Mouse (Mus musculus) left cerebral cortex, adult 18-20 months (tissue): ENCODE results near the gene Wdr1. TPM values are rescaled to one million over a fixed set of nuclear protein-coding genes. Genes with fewer than 3 reads are reported as not detected.
"Not testable (repeated sequence)": the region's sequence is repeated elsewhere in the genome, so short reads cannot be mapped to it uniquely, and the experiment has no call there.

Experiments used
- DNase-seq, 2 experiments: peaks; one replicate each; pipeline ENCODE4 v3.0.0; 2021 to 2022; ENCODE audit warnings: low spot score in 2 of 2, mixed read lengths in 1 of 2
- long read RNA-seq, 2 experiments: library from polyadenylated mRNA; stranded (forward); transcript quantifications; one replicate each; pipeline ENCODE4 v2.0.0; 2021
- total RNA-seq, 2 experiments: library from RNA; stranded (reverse); gene quantifications; 2 replicates each; pipeline ENCODE4 v1.2.3; 2021

Gene Wdr1
- 100 to 1,000 TPM; 150 to 157 TPM for total RNA-seq
- long read RNA-seq, experiment 1, transcript Wdr1-201 (15 exons, 3,089 nt) = major isoform, 272 of 322 reads
- long read RNA-seq, experiment 1, transcript Wdr1-205 (15 exons, 2,139 nt) = minor isoform, 7 of 322 reads
- long read RNA-seq, experiment 1, partial matches to known transcripts = 26 of 322 reads
- long read RNA-seq, experiment 1, other reads (novel, unspliced or antisense) = 15 of 322 reads
- long read RNA-seq, experiment 2, transcript Wdr1-201 (15 exons, 3,089 nt) = major isoform, 198 of 229 reads
- long read RNA-seq, experiment 2, partial matches to known transcripts = 12 of 229 reads
- long read RNA-seq, experiment 2, other reads (novel, unspliced or antisense) = 13 of 229 reads

- no peak for DNase-seq
These were observed at the start of gene Wdr1 for GRCm38 (mm10) chr5:38563121-38563520. Gene Wdr1 (minus strand): TSS chr5:38563221.

DNA sequence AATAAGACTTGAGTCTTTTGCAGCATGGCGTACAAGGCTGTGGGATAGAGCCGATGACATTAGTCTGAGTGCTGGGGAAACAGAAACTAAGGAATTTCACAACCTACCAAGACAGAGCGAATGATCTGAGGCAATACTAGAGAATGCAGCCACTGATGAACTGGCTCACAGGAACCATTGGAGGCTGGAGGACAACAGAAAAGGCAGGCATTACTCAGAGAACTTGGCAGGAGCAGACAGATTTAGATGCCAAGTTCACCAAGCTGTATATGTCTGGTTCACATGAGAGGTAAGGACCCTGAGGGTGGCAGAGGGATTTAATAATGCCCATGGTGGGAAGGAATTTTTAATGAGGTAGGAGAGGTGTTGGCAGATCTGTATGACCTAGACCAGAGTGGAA lies 48.1 kb upstream of the Wdr1 start:
- DNase-seq = no peak

DNA sequence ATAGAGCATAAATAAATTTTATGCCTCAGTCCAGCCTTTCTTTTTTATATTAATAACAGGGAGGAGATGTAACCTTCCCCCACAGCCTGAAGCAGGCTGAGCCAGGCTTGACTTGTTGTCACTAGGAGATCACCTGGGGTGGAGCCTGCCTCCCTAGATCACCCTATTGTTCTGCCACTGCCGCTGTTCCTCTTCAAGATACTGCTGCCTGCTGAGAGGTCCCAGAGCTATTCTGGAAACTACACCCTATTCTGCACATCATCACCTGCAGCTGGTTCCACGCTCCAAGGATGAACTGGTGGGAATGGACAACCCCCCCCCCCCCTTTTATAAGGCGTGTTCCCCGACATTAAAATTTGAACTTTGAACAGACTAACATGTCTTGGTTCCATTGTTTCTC lies 45.2 kb upstream of the Wdr1 start:
- not testable (repeated sequence) for DNase-seq

- no peak for DNase-seq
These were observed 35.8 kb upstream of the Wdr1 start for GRCm38 (mm10) chr5:38598647-38599304.

- DNase-seq = no peak
These were observed 25.9 kb upstream of the Wdr1 start for GRCm38 (mm10) chr5:38588924-38589323.

- no peak for DNase-seq
These were observed 22.4 kb upstream of the Wdr1 start for GRCm38 (mm10) chr5:38585450-38585849.

DNA sequence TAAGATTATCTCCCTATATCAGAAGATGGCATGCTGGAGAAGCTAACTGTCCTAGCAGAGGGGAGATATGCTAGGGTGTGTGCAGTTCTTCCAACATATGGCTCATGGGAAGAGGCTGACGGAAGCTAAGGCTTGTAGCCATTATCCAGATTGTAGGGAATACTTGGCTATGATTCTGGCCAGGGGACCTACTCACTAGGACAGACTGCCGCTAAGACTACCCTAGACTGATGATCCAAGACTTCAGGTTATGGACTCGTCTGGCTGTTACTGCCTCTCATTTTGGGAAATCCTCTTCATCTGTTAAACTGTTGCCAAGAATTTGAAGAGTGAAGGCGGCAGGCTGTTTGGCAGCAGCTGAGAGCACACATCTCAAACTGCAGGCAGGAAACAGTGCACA lies 20.0 kb upstream of the Wdr1 start:
- peak; percentile 9 to 40 for DNase-seq

- peak; percentile 25 to 31 for DNase-seq
These were observed 17.7 kb upstream of the Wdr1 start for GRCm38 (mm10) chr5:38580703-38581102.

- peak in 1 of 2 experiments; percentile 20 for DNase-seq
These were observed 7.9 kb upstream of the Wdr1 start for GRCm38 (mm10) chr5:38570876-38571275.

- DNase-seq = no peak
These were observed 5.6 kb upstream of the Wdr1 start for GRCm38 (mm10) chr5:38568652-38569051.

DNA sequence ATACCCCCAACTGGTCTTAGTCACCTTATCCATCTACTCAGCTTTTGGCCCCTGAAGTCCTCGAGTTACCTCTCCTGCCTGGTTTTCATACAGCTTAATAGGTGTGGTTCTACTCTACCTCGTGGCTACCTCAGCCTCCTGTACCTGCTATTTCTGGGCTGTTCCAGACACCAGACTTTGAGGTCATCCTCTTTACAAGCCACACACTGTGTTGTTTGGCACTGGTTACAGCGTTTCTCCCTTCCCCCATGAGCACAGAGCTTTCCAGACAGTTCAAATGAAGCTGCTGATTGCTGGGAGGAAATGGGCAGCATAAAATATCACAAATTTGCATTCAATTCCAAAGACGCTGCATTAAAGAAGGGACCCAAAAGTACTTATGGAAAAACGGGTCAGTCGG lies 1.8 kb upstream of the Wdr1 start:
- DNase-seq = no peak

GRCm38 (mm10) chr5:38561426-38562024 lies 1.5 kb downstream of the Wdr1 start:
- peak; percentile 98 to 99 for DNase-seq

DNA sequence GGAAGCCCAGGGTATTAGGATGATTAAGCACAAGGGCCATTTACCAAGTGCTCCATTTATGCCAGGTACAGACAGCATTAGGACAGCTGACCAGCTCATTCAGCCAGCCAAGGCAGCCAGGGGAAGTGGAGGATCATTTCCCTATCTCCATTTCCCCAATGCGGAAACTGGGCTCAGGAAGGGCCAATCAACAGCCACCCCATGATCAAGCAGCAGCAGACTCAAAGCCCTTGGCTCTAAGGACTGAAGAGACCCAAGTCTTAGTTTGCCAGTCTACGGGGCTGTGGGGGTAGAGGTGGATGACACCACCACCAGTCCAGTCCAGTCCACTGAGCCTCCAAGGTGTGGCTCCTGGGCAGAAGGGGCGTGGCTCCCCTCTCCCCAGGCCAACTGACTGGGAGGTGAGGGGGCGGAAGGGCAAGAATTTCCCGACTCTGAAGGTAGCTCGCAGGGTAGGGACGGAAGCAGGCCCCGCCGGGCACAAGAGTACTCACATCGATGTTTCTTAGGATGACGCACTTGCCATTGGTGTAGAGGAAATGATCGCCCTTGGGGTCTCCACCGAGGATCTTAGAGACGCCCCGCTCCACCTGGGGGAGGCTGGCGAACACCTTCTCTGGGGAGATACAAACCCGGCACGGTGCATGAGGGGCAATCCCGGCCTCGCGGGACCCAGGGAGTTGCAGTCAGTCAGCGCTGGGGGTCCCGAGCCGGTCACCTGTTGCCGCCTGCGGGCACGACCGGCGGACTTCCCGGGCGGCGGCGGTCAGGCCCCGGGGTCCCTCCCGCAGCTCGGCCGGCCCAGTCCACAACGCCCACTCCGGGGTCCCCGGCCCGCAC lies 2.2 kb downstream of the Wdr1 start:
- DNase-seq = peak; percentile 13 to 32

DNA sequence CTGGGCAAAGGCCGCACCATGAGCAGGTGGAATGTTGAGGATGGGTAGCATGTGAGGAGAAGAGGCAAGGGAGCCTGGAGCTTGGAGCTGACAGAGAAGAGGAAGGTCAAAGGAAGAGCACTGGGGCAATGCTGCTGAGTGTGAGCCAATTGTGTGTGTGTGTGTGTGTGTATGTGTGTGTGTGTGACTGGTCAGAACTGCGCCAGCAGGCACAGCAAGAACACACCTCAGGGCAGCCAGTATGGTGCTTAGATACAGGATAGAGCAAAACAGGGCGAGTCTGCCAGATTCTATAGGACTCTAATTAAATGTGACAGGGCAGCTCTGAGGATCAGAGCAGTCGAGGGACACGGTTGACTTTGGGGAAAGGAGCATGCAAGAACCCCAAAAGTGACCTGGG lies 4.2 kb downstream of the Wdr1 start:
- no peak for DNase-seq

- DNase-seq = peak; percentile 25 to 31
These were observed 5.2 kb downstream of the Wdr1 start for GRCm38 (mm10) chr5:38557811-38558210.

DNA sequence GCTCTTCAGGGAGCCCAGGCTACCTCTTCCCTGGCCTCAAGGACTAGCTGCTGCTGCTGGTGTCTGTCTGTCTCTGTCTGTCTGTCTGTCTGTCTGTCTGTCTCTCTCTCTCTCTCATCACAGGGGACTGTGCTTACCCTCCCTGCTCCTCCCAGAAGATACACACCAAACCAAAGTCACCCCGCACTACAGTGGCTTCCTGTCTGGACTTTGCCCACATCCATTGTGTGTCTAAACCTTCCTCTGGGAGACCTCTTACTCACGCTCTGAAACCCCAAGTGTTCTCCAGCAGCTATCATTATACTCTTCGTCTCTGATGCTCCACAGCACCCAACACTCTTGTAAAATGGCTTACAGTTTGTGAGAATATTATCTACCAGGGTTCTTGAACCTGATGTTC lies 6.6 kb downstream of the Wdr1 start:
- no peak for DNase-seq

DNA sequence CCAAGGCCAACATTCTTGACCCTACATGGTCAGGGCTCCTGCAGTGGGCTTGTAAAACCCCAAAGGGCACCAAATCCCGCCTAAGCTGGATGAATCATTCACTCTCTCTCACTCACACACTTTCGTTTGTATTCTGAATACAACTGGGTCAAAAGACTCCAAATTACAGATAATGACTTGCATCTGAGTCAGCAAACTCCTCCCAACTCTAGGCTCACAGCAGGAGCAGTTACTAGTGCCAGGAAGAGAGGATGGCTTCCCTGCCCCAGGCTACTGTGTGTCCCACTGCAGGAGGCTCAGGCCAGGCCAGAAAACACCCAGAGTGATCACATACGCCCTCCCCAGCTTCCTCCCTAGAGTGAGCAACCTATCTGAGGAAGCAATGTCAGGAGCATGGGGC lies 9.1 kb downstream of the Wdr1 start:
- DNase-seq = peak in 1 of 2 experiments; percentile 23

- DNase-seq = no peak
These were observed 9.5 kb downstream of the Wdr1 start for GRCm38 (mm10) chr5:38553491-38553890.

DNA sequence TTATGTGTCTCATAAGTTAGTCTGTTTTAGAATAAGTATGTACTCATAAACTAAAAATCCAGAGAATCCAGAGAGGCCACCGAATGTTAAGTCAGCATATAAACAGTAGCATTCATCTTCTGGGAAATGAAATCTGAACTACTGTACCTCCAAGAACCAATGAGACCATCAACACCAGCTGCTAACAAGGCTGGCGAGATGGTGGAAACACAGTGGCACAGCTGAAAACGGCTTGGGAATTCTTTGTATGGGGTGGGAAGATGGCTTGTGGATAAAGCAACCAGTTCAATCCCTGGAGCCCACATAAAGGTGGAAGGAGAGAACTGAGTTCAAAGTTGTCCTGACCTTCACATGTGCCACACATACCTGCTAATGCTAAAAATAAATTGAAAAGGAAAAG lies 10.4 kb downstream of the Wdr1 start:
- DNase-seq = no peak

DNA sequence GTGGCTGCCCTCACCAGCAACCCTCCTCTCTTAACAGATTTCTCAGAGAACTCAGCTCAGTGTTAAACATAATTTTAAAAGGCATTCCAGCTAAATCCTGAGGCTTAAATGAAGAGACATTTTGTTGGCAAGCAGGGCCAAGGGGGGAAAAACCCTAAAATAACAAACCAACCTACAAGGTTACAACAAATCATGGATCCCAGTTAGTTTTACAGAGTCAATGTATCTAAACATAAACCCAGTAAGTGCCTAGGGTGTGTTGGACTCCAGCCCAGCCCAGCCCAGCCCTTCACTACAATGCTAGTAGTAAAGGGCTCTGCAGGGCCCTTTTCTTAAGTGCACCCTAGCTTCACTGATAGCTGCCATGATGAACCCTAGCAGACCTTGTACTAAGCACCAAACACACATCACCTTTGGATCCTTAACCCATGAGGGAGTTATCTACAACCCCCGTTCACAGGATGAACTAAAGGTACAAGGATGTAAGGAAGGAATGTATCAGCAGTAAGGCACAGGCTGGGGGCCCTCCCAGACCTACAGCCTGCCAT lies 12.7 kb downstream of the Wdr1 start:
- no peak for DNase-seq

DNA sequence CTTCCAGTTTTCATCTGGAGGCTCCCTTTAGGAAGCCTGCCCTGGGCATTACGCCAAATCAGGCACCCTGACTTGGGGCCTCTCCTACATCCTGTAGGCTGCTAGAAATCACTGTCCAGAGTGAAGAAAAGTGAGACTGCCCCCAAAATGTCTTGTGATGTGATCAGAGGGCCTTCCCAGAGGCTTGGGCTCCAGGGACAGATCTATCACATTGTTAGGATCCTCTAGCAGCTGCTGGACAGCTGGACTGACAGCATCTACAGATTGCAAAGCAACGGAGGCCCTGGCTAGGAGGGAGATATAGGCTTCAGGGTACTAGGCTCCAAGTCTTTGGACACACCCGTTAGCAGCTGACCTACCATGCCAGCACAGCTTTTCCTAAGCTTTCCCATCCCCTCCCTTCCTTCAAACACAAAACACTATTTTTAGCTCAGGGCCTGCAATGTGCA lies 13.5 kb downstream of the Wdr1 start:
- DNase-seq = no peak
